ENCODE assay signal across 27 mouse cellular contexts in the genomic region with DNA sequence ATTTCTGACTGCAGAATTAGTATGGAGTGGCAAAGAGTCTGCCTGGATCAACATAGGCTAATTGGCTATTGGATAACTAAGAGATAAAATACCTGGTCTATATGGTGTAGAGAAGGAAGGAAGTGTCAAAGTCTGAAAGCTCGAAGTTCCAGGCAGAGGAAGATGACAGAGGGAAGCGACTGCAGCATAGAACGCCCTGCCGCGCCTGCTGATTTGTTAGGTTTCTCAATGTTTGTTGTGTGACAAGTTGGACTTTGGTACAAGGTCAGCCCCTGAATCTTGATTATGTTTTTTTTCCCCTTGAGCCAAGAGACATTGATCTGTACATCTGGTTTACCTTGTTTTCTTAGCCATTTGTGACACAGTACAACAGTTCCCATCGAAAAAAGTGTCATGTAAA.
DNase-seq lines count a peak whose midpoint lies in the region; ATAC-seq and TF ChIP-seq lines count a peak whose summit lies in the region.
"Had no signal": no experiment of that assay in that cellular context is flagged by ENCODE, and none has a peak within 500 bp of the region (broad histone marks: within the 10 kb centered on the region; RNA-seq: fewer than 3 reads in every experiment).

No protein-coding gene starts in this region.

- H3K27ac ChIP-seq in liver, embryonic 15.5 days (replicated peaks): no peak overlapping the region
- H3K27ac ChIP-seq in intestine, embryonic 16.5 days (ENCODE audit: low read length): peak overlapping the region; percentile 63
- peak overlapping the region; percentile 86 for H3K27ac ChIP-seq in liver, postnatal 0 days (ENCODE audit: low read depth)
- H3K27ac ChIP-seq: embryonic facial prominence, embryonic 10.5 days; embryonic facial prominence, embryonic 13.5 days; forebrain, embryonic 12.5 days; forebrain, embryonic 15.5 days; heart, adult 2 months; heart, embryonic 10.5 days; heart, embryonic 13.5 days; hindbrain, embryonic 14.5 days had no signal

- H3K27me3 ChIP-seq in liver, embryonic 15.5 days: no peaks in the 10 kb centered on the region
- H3K27me3 ChIP-seq in intestine, embryonic 16.5 days (replicated peaks; ENCODE audit: control insufficient read depth, insufficient read depth, low read length): no peaks in the 10 kb centered on the region
- no peaks in the 10 kb centered on the region for H3K27me3 ChIP-seq in liver, postnatal 0 days (ENCODE audit: insufficient read depth, low read length)
- H3K27me3 ChIP-seq: embryonic facial prominence, embryonic 13.5 days; forebrain, embryonic 12.5 days; forebrain, embryonic 15.5 days; heart, embryonic 13.5 days had no signal

- H3K9ac ChIP-seq in liver, embryonic 15.5 days: no peak overlapping the region
- H3K9ac ChIP-seq in intestine, embryonic 16.5 days (ENCODE audit: low read depth, low read length): no peak overlapping the region
- no peak overlapping the region for H3K9ac ChIP-seq in liver, postnatal 0 days (replicated peaks)
- H3K9ac ChIP-seq: embryonic facial prominence, embryonic 13.5 days; forebrain, embryonic 12.5 days; forebrain, embryonic 15.5 days; heart, embryonic 13.5 days; hindbrain, embryonic 14.5 days had no signal

- ATAC-seq in liver, embryonic 15.5 days (ENCODE audit: insufficient read depth): peak; percentile 25; the same call in 1 of the 2 replicates
- ATAC-seq in intestine, embryonic 16.5 days: peak; percentile 90
- peak; percentile 84 for ATAC-seq in liver, postnatal 0 days
- ATAC-seq: CD4-positive, CD25-positive, alpha-beta regulatory T cell, adult 4 months; forebrain, embryonic 15.5 days had no signal

- H3K36me3 ChIP-seq in liver, embryonic 15.5 days (replicated peaks): no peaks in the 10 kb centered on the region
- H3K36me3 ChIP-seq in intestine, embryonic 16.5 days (ENCODE audit: control insufficient read depth, insufficient read depth, low read length): no peaks in the 10 kb centered on the region
- no peaks in the 10 kb centered on the region for H3K36me3 ChIP-seq in liver, postnatal 0 days (replicated peaks; ENCODE audit: insufficient read depth, low read length)
- H3K36me3 ChIP-seq: embryonic facial prominence, embryonic 10.5 days; embryonic facial prominence, embryonic 13.5 days; forebrain, embryonic 12.5 days; forebrain, embryonic 15.5 days; heart, embryonic 10.5 days; heart, embryonic 13.5 days had no signal

- no peak for DNase-seq in liver
- peak; percentile 38 for DNase-seq in liver, postnatal 0 days
- no peak for DNase-seq in cerebellum, postnatal 14 days
- DNase-seq in left cerebral cortex, adult 8-10 months (ENCODE audit: low spot score in 2 of 2): no peak
- DNase-seq: adrenal gland, adult 2 months; adrenal gland, postnatal 14 days; cerebellum, adult 11 months; cerebellum, adult 2 months; cerebellum, adult 9-11 months; cerebellum, postnatal 36 days; embryo, embryonic 11 days; gastrocnemius, postnatal 10 days; gastrocnemius, postnatal 36 days; heart, adult 2 months; heart, postnatal 14 days; heart, postnatal 4 days had no signal

- no peak overlapping the region for H3K4me2 ChIP-seq in liver, embryonic 15.5 days
- no peak overlapping the region for H3K4me2 ChIP-seq in intestine, embryonic 16.5 days (ENCODE audit: low read depth, low read length)
- no peak overlapping the region for H3K4me2 ChIP-seq in liver, postnatal 0 days (ENCODE audit: low read depth, low read length)
- H3K4me2 ChIP-seq: embryonic facial prominence, embryonic 13.5 days; forebrain, embryonic 12.5 days; forebrain, embryonic 15.5 days; heart, embryonic 13.5 days; hindbrain, embryonic 14.5 days had no signal

- no peak for TF ChIP-seq CTCF in liver, postnatal 0 days (IDR thresholded peaks at IDR 0.05; ENCODE audit: low read depth)

- TF ChIP-seq EP300 in liver, postnatal 0 days (IDR thresholded peaks at IDR 0.05; ENCODE audit: low read depth): no peak

- no peak overlapping the region for H3K4me3 ChIP-seq in liver, embryonic 15.5 days (replicated peaks)
- no peak overlapping the region for H3K4me3 ChIP-seq in intestine, embryonic 16.5 days (ENCODE audit: low read length)
- H3K4me3 ChIP-seq in liver, postnatal 0 days (ENCODE audit: low read depth, low read length): no peak overlapping the region
- H3K4me3 ChIP-seq: embryonic facial prominence, embryonic 10.5 days; embryonic facial prominence, embryonic 13.5 days; erythroblast, embryonic 14.5 days; forebrain, embryonic 12.5 days; forebrain, embryonic 15.5 days; heart, adult 2 months; heart, embryonic 10.5 days; heart, embryonic 13.5 days had no signal

- H3K9me3 ChIP-seq in liver, embryonic 15.5 days (replicated peaks): no peaks in the 10 kb centered on the region
- no peaks in the 10 kb centered on the region for H3K9me3 ChIP-seq in intestine, embryonic 16.5 days (ENCODE audit: control insufficient read depth, low read length)
- H3K9me3 ChIP-seq in liver, postnatal 0 days (ENCODE audit: low read length): 0 out of 2 replicates have a peak, but pooled peaks cover 2% of the 10 kb centered on the region
- H3K9me3 ChIP-seq: embryonic facial prominence, embryonic 13.5 days; forebrain, embryonic 12.5 days; forebrain, embryonic 15.5 days; heart, embryonic 10.5 days; heart, embryonic 13.5 days had no signal

- WGBS in liver, embryonic 15.5 days (ENCODE audit: insufficient replicate concordance): 57% methylated on average over 6 of the region's 6 CpGs
- 64% methylated on average over 6 of the region's 6 CpGs for WGBS in intestine, embryonic 16.5 days
- 44% methylated on average over 6 of the region's 6 CpGs for WGBS in liver, postnatal 0 days (ENCODE audit: insufficient replicate concordance)

- no peaks in the 10 kb centered on the region for H3K4me1 ChIP-seq in liver, embryonic 15.5 days (replicated peaks)
- peaks cover 16% of the 10 kb centered on the region for H3K4me1 ChIP-seq in intestine, embryonic 16.5 days (ENCODE audit: control insufficient read depth, insufficient read depth, low read length)
- peaks cover 14% of the 10 kb centered on the region; the same call in 1 of the 2 replicates for H3K4me1 ChIP-seq in liver, postnatal 0 days (ENCODE audit: insufficient read depth)

Comparison
In these comparisons a context has a peak if more than half of its experiments do, and no peak if none do; other contexts are left out.
1. ATAC-seq: peak in every context shown above with its lines; median percentile 90 in intestine, embryonic 16.5 days; 84 in liver, postnatal 0 days; 25 in liver, embryonic 15.5 days.